In genomic region chr6:135365614-135366013, GRCm38 (mm10) we compare ENCODE assay signal across 17 mouse cellular contexts. TPM values are rescaled to one million over a fixed set of nuclear protein-coding genes. Genes with fewer than 3 reads are reported as not detected.
A peak's percentile ranks its signal among the peaks of the same experiment; 100 is the strongest.
DNase-seq lines count a peak whose midpoint lies in the region; ATAC-seq and TF ChIP-seq lines count a peak whose summit lies in the region.
"Had no signal": no experiment of that assay in that cellular context is flagged by ENCODE, and none has a peak within 500 bp of the region (broad histone marks: within the 10 kb centered on the region; RNA-seq: fewer than 3 reads in every experiment).

No protein-coding gene starts in this region.

- DNase-seq in heart, adult 2 months: no peak
- no peak for DNase-seq in kidney, postnatal 14 days
- DNase-seq in right cerebral cortex, adult 18-20 months: no peak
- DNase-seq in cerebellum, adult 18-20 months: no peak
- DNase-seq: cerebellum, adult 11 months; embryo, embryonic 11 days had no signal

- peak overlapping the region; percentile 84 for H3K27ac ChIP-seq in heart, adult 2 months
- H3K27ac ChIP-seq in heart, embryonic 11.5 days (ENCODE audit: low read depth, low read length): no peak overlapping the region
- H3K27ac ChIP-seq in kidney, embryonic 16.5 days (ENCODE audit: low read length): peak overlapping the region; percentile 96
- no peak overlapping the region for H3K27ac ChIP-seq in embryonic facial prominence, embryonic 13.5 days
- H3K27ac ChIP-seq: forebrain, embryonic 13.5 days; liver, embryonic 14.5 days; midbrain, embryonic 10.5 days; neural tube, embryonic 12.5 days had no signal

- H3K79me2 ChIP-seq in heart, adult 2 months (replicated peaks; ENCODE audit: control insufficient read depth, insufficient read depth, low read length): no peaks in the 10 kb centered on the region; the same call in 1 of the 2 replicates
- peaks cover 77% of the 10 kb centered on the region for H3K79me2 ChIP-seq in myocyte (ENCODE audit: control insufficient read depth, insufficient read depth)

- peaks cover 14% of the 10 kb centered on the region for H3K36me3 ChIP-seq in heart, adult 2 months (ENCODE audit: control insufficient read depth, insufficient read depth, low read length)
- H3K36me3 ChIP-seq in heart, embryonic 11.5 days (ENCODE audit: control insufficient read depth, insufficient read depth, low read length): no peaks in the 10 kb centered on the region
- no peaks in the 10 kb centered on the region; the same call in 1 of the 2 replicates for H3K36me3 ChIP-seq in kidney, embryonic 16.5 days (ENCODE audit: insufficient read depth, low read length)
- H3K36me3 ChIP-seq in embryonic facial prominence, embryonic 13.5 days: peaks cover 5% of the 10 kb centered on the region; the same call in 1 of the 2 replicates
- peaks cover 4% of the 10 kb centered on the region for H3K36me3 ChIP-seq in myocyte (ENCODE audit: control insufficient read depth, insufficient read depth)
- H3K36me3 ChIP-seq: midbrain, embryonic 10.5 days; neural tube, embryonic 12.5 days had no signal

- H3ac ChIP-seq in myocyte (ENCODE audit: control insufficient read depth, insufficient read length): no peak overlapping the region

- no peak for TF ChIP-seq CTCF in heart, adult 2 months (IDR thresholded peaks at IDR 0.05)

- no peaks in the 10 kb centered on the region for H3K27me3 ChIP-seq in heart, adult 2 months (ENCODE audit: control insufficient read depth, insufficient read depth, low read length)
- H3K27me3 ChIP-seq in heart, embryonic 11.5 days (ENCODE audit: control insufficient read depth, insufficient read depth, low read length): no peaks in the 10 kb centered on the region
- H3K27me3 ChIP-seq in kidney, embryonic 16.5 days (ENCODE audit: insufficient read depth, low read length): no peaks in the 10 kb centered on the region
- no peaks in the 10 kb centered on the region for H3K27me3 ChIP-seq in embryonic facial prominence, embryonic 13.5 days
- no peaks in the 10 kb centered on the region for H3K27me3 ChIP-seq in myocyte (ENCODE audit: control insufficient read depth, insufficient read depth, insufficient read length)
- H3K27me3 ChIP-seq: CH12.LX; forebrain, embryonic 13.5 days; neural tube, embryonic 12.5 days had no signal

- no peak overlapping the region for H3K9ac ChIP-seq in heart, adult 2 months (ENCODE audit: low read depth, low read length)
- no peak overlapping the region for H3K9ac ChIP-seq in heart, embryonic 11.5 days (ENCODE audit: low read depth, low read length)
- H3K9ac ChIP-seq in kidney, embryonic 16.5 days (replicated peaks; ENCODE audit: low read length): no peak overlapping the region
- no peak overlapping the region for H3K9ac ChIP-seq in embryonic facial prominence, embryonic 13.5 days
- H3K9ac ChIP-seq: forebrain, embryonic 13.5 days; liver, embryonic 14.5 days; neural tube, embryonic 12.5 days had no signal

- H3K4me3 ChIP-seq in heart, adult 2 months: peak overlapping the region; percentile 24; the same call in 1 of the 2 replicates
- H3K4me3 ChIP-seq in heart, embryonic 11.5 days (ENCODE audit: low read depth, low read length): no peak overlapping the region
- H3K4me3 ChIP-seq in kidney, embryonic 16.5 days (ENCODE audit: low read length): no peak overlapping the region
- H3K4me3 ChIP-seq in embryonic facial prominence, embryonic 13.5 days: 0 out of 2 replicates have a peak overlapping the region, but pooled peaks have one; percentile 49
- peak overlapping the region; percentile 71 for H3K4me3 ChIP-seq in myocyte
- H3K4me3 ChIP-seq: forebrain, embryonic 13.5 days; midbrain, embryonic 10.5 days; neural tube, embryonic 12.5 days had no signal

- no peak for TF ChIP-seq POLR2A in heart, adult 2 months (IDR thresholded peaks at IDR 0.05; ENCODE audit: insufficient read depth, low read depth, low read length)
- no peak for TF ChIP-seq POLR2A in myocyte (IDR thresholded peaks at IDR 0.05; ENCODE audit: insufficient read length, low read depth)

- ATAC-seq in heart, embryonic 11.5 days (replicated peaks; ENCODE audit: insufficient number of reproducible peaks, low FRiP score, low TSS enrichment): no peak
- no peak for ATAC-seq in kidney, embryonic 16.5 days (ENCODE audit: low FRiP score, low TSS enrichment)
- no peak for ATAC-seq in embryonic facial prominence, embryonic 13.5 days (ENCODE audit: insufficient number of reproducible peaks, insufficient read depth, low FRiP score, low TSS enrichment, low read depth)
- ATAC-seq: forebrain, embryonic 13.5 days had no signal

- intact Hi-C loops in heart, adult 2 months (cut with DNase I): loop anchor here (1.0 to 10.0 kb wide), 2 partner anchors 115 to 381 kb away; partner anchors contain the start of gene Apold1

- H3K4me1 ChIP-seq in heart, adult 2 months (ENCODE audit: control insufficient read depth, insufficient read depth, low read length): peaks cover 19% of the 10 kb centered on the region
- H3K4me1 ChIP-seq in heart, embryonic 11.5 days (ENCODE audit: control insufficient read depth, insufficient read depth, low read length): peaks cover 12% of the 10 kb centered on the region
- H3K4me1 ChIP-seq in kidney, embryonic 16.5 days (ENCODE audit: insufficient read depth, low read length): peaks cover 76% of the 10 kb centered on the region
- H3K4me1 ChIP-seq in embryonic facial prominence, embryonic 13.5 days: peaks cover 59% of the 10 kb centered on the region

- WGBS in heart, adult 2 months: 20% methylated on average over 4 of the region's 4 CpGs
- 62% methylated on average over 4 of the region's 4 CpGs for WGBS in heart, embryonic 11.5 days (ENCODE audit: insufficient replicate concordance)
- 49% methylated on average over 4 of the region's 4 CpGs for WGBS in kidney, embryonic 16.5 days
- WGBS in embryonic facial prominence, embryonic 13.5 days: 54% methylated on average over 4 of the region's 4 CpGs

- no peak overlapping the region; the same call in 1 of the 2 replicates for H3K4me2 ChIP-seq in heart, embryonic 11.5 days
- peak overlapping the region; percentile 54 for H3K4me2 ChIP-seq in kidney, embryonic 16.5 days (replicated peaks; ENCODE audit: low read depth, low read length)
- H3K4me2 ChIP-seq in embryonic facial prominence, embryonic 13.5 days: peak overlapping the region; percentile 61
- peak overlapping the region; percentile 84 for H3K4me2 ChIP-seq in myocyte (ENCODE audit: low read depth)
- H3K4me2 ChIP-seq: forebrain, embryonic 13.5 days; neural tube, embryonic 12.5 days had no signal

- no peak for TF ChIP-seq EP300 in heart, adult 2 months (IDR thresholded peaks at IDR 0.05; ENCODE audit: insufficient read depth, low read depth, low read length)

- no peaks in the 10 kb centered on the region for H3K9me3 ChIP-seq in heart, embryonic 11.5 days (replicated peaks; ENCODE audit: control insufficient read depth, low read length)
- no peaks in the 10 kb centered on the region for H3K9me3 ChIP-seq in kidney, embryonic 16.5 days (ENCODE audit: low read length)
- no peaks in the 10 kb centered on the region for H3K9me3 ChIP-seq in embryonic facial prominence, embryonic 13.5 days
- H3K9me3 ChIP-seq: forebrain, embryonic 13.5 days; midbrain, embryonic 10.5 days; neural tube, embryonic 12.5 days had no signal

TF ChIP-seq in myocyte, 11 proteins besides CTCF, POLR2A, EP300 and RAD21:
- TF ChIP-seq TCF12 (IDR thresholded peaks at IDR 0.05; ENCODE audit: insufficient read depth, poor library complexity, severe bottlenecking) (no peak), MYOD1 (IDR thresholded peaks at IDR 0.05; ENCODE audit: control insufficient read depth in 1 of 3, insufficient read length in 2 of 3, low read depth in 2 of 3) (no peak), TCF3 (IDR thresholded peaks at IDR 0.05; ENCODE audit: insufficient read length, low read depth) (no peak), E2F4 (IDR thresholded peaks at IDR 0.05; ENCODE audit: insufficient read depth) (no peak), CEBPB (IDR thresholded peaks at IDR 0.05; ENCODE audit: insufficient read depth, poor library complexity, severe bottlenecking) (no peak), USF1 (IDR thresholded peaks at IDR 0.05; ENCODE audit: low read depth) (no peak), SRF (IDR thresholded peaks at IDR 0.05; ENCODE audit: control insufficient read depth, insufficient read length, low read depth) (no peak), REST (IDR thresholded peaks at IDR 0.05; ENCODE audit: insufficient read depth, insufficient read length) (no peak), POLR2AphosphoS2 (IDR thresholded peaks at IDR 0.05; ENCODE audit: insufficient read length, low read depth) (no peak), MYOG (IDR thresholded peaks at IDR 0.05; ENCODE audit: control insufficient read depth in 1 of 3, insufficient read depth in 1 of 3, insufficient read length in 2 of 3, low read depth in 2 of 3) (no peak), MAX (IDR thresholded peaks at IDR 0.05; ENCODE audit: low read depth) (no peak)

RNA-seq across cellular contexts. Expression of gene Emp1, which starts 3.3 kb away (rescaled TPM):
- total RNA-seq in heart, adult 2 months (2021): 10 to 100 TPM; 33.5 to 49.0 TPM
- polyA plus RNA-seq in heart, adult 2 months (2012; rRNA removed): 52.4 and 125 TPM in 2 replicates
- 7.7 and 10.0 TPM in 2 replicates for polyA plus RNA-seq in heart, embryonic 11.5 days (2014; fragmentation: Nextera tagmentation; extraction: Ambion mirVana)
- polyA plus RNA-seq in kidney, embryonic 16.5 days (2015; fragmentation: Nextera tagmentation; extraction: Ambion mirVana): 56.3 and 67.2 TPM in 2 replicates
- polyA plus RNA-seq in embryonic facial prominence, embryonic 13.5 days (2015; fragmentation: Nextera tagmentation; extraction: Ambion mirVana): 71.9 and 84.0 TPM in 2 replicates
- polyA plus RNA-seq in myocyte (2012; fragmentation: generic; extraction: Trizol): 112 TPM

RNA-seq across cellular contexts. Expression of gene Pbp2, which starts 55.4 kb away (rescaled TPM):
- total RNA-seq in heart, adult 2 months (2021): not detected
- 0.12 TPM in 1 of 2 replicates, not detected in the other for polyA plus RNA-seq in heart, adult 2 months (2012; rRNA removed)
- polyA plus RNA-seq in heart, embryonic 11.5 days (2014; fragmentation: Nextera tagmentation; extraction: Ambion mirVana): not detected in 2 replicates
- polyA plus RNA-seq in kidney, embryonic 16.5 days (2015; fragmentation: Nextera tagmentation; extraction: Ambion mirVana): 0.29 TPM in 1 of 2 replicates, not detected in the other
- polyA plus RNA-seq in embryonic facial prominence, embryonic 13.5 days (2015; fragmentation: Nextera tagmentation; extraction: Ambion mirVana): not detected in 2 replicates
- 0.16 TPM for polyA plus RNA-seq in myocyte (2012; fragmentation: generic; extraction: Trizol)
- total RNA-seq: adrenal gland, postnatal 14 days; CH12.LX; gastrocnemius, postnatal 25 days had no signal
- polyA plus RNA-seq: forebrain, embryonic 13.5 days; liver, embryonic 14.5 days; midbrain, embryonic 10.5 days had no signal

Comparison
In these comparisons a context has a peak if more than half of its experiments do, and no peak if none do; other contexts are left out.
1. H3K27ac ChIP-seq: peak in heart, adult 2 months (single experiment) and kidney, embryonic 16.5 days (single experiment); none in heart, embryonic 11.5 days (single experiment) and embryonic facial prominence, embryonic 13.5 days (single experiment).
2. H3K4me3 ChIP-seq: peak in heart, adult 2 months (single experiment), embryonic facial prominence, embryonic 13.5 days (single experiment) and myocyte (single experiment); none in heart, embryonic 11.5 days (single experiment) and kidney, embryonic 16.5 days (single experiment).